Mouse (Mus musculus): ENCODE measurements at regions not wholly inside any gene's neighbourhood (a gene's known extent, or its start where the extent isn't known, plus 50 kb on each side); places are given as distances from the start of the nearest gene placed in this dataset.

DNA sequence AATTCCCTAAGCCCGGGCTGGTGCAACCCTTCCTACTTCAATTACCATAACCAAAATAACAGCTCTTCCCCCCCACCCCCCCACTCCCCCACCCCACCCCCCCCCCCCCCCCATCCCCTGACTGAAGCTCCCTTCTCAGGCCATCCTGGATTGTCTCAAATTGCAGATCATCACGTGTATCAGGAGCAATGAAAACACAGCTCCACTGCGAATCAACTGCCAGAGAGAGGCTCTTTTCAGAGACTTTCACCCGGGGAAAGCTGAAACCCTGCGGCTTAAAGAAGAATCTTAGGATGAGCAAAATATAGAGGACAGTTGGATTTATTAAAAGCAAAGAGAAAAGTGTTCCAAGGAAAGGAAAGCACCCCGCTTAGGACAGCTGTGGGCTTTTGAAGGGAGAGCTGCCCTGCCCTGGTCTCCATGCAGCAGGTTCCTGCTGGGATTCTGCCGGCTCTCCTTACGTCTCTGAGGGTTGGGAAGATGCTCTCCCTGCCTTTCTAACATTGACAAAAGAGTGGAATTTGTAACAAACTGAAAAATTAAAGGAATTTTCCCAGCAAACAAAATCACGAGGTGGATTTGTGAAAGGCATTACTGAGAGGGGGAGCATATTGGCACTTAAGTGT is 88.6 kb upstream of the Qrfpr start:
- under 1% methylated on average over 9 of the region's 9 CpGs for WGBS

DNA sequence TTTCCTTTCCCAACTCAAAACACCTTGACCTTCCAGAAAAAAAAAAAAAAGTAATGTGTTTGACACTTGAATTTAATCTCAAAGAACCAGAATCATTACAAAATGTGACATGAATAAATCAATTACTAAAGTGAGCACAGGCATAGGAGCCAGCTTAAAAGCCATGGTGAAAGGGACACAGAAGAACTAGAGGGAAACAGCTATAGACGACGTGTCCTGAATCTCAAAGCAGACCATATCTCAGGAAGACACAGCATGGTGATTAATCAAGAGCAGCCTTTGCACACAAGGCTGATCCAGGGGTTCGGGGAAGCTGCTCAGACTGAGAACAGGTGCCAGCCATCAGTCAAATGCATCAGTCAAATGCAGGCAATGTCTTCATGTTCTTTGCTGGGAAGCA is 74.7 kb upstream of the Qrfpr start:
- Histone ChIP-seq H3K9me3 (ENCODE audit: control insufficient read depth, low read length) (0 out of 2 replicates have a peak, but pooled peaks cover 3% of the 10 kb centered on the region), H3K9ac (replicated peaks; ENCODE audit: low read length) (no peak overlapping the region), H3K4me3 (replicated peaks; ENCODE audit: low read depth, low read length) (no peak overlapping the region), H3K36me3 (ENCODE audit: control insufficient read depth, insufficient read depth, low read length) (no peaks in the 10 kb centered on the region), H3K27ac (replicated peaks; ENCODE audit: low read depth, low read length) (no peak overlapping the region), H3K27me3 (ENCODE audit: control insufficient read depth, insufficient read depth, low read length) (no peaks in the 10 kb centered on the region), H3K4me2 (ENCODE audit: low read length) (no peak overlapping the region), H3K4me1 (ENCODE audit: control insufficient read depth, insufficient read depth, low read length) (no peaks in the 10 kb centered on the region)
- DNase-seq: peak; percentile 13
- ATAC-seq (ENCODE audit: low FRiP score, low TSS enrichment): no peak
- 53% methylated on average over 3 of the region's 3 CpGs for WGBS

More for the DNA sequence above, 88.6 kb upstream of the Qrfpr start:
- Histone ChIP-seq H3K36me3 (ENCODE audit: control insufficient read depth, insufficient read depth, low read length) (no peaks in the 10 kb centered on the region), H3K27ac (replicated peaks; ENCODE audit: low read depth, low read length) (no peak overlapping the region), H3K27me3 (ENCODE audit: control insufficient read depth, insufficient read depth, low read length) (no peaks in the 10 kb centered on the region), H3K9me3 (ENCODE audit: control insufficient read depth, low read length) (no peaks in the 10 kb centered on the region), H3K4me2 (ENCODE audit: low read length) (peak overlapping the region; percentile 41), H3K4me3 (replicated peaks; ENCODE audit: low read depth, low read length) (no peak overlapping the region), H3K4me1 (ENCODE audit: control insufficient read depth, insufficient read depth, low read length) (0 out of 2 replicates have a peak, but pooled peaks cover 5% of the 10 kb centered on the region), H3K9ac (replicated peaks; ENCODE audit: low read length) (no peak overlapping the region)
- ATAC-seq (ENCODE audit: low FRiP score, low TSS enrichment) (0 out of 2 replicates have a peak, but pooled peaks have one; percentile 27), DNase-seq (peak; percentile 48)

DNA sequence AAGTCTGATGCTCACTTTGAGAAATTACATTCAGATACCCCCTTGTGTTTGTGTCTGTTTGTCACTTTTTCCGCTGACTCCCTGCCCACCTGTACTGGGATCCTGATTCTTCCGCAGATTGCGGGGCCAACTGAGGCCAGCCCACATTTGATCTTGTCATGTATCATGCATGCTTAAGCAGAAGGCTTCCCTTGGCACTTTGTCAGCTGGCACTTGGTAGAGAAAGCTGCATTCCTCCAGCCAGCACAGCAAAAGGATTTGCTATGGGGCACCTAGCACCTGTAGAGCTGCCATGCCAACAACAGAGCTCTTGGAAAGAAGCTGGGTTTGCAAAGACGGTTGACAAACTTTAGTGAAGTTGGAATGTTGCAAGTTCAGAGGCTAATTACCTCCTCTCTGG is 69.9 kb upstream of the Qrfpr start:
- no peak overlapping the region for H3K27ac ChIP-seq (replicated peaks; ENCODE audit: low read depth, low read length)
- ATAC-seq (ENCODE audit: low FRiP score, low TSS enrichment): no peak
- WGBS: 93% methylated on average over 4 of the region's 4 CpGs

DNA sequence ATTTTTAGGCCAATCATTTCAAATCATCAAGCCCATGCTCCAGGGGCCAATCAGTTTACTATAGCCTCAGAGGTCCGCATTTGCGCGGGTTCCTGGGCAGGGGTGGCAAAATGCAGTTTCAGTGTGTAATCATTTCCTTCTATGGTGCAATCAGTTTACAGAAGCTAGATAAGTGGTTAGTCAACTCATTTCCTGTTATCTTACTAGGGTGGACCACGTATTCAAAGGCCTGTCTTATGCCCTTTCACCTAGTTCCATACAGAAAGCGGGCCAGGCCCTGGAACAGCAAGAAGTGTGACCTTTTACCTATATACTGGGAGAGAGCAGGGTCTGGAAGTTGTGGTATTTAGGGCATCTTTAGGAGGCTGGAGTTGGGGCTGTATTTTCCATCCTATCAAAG is 62.0 kb upstream of the Qrfpr start:
- no peak overlapping the region for H3K9ac ChIP-seq (replicated peaks; ENCODE audit: low read length)
- no peak for ATAC-seq (ENCODE audit: low FRiP score, low TSS enrichment)
- 85% methylated on average over 5 of the region's 5 CpGs for WGBS
- no peak overlapping the region for H3K4me3 ChIP-seq (replicated peaks; ENCODE audit: low read depth, low read length)
- no peak for DNase-seq
- no peak overlapping the region for H3K4me2 ChIP-seq (ENCODE audit: low read length)
- H3K27me3 ChIP-seq (ENCODE audit: control insufficient read depth, insufficient read depth, low read length): no peaks in the 10 kb centered on the region
- no peaks in the 10 kb centered on the region for H3K36me3 ChIP-seq (ENCODE audit: control insufficient read depth, insufficient read depth, low read length)
- H3K27ac ChIP-seq (replicated peaks; ENCODE audit: low read depth, low read length): no peak overlapping the region
- H3K4me1 ChIP-seq (ENCODE audit: control insufficient read depth, insufficient read depth, low read length): no peaks in the 10 kb centered on the region
- no peaks in the 10 kb centered on the region for H3K9me3 ChIP-seq (ENCODE audit: control insufficient read depth, low read length)

More for the DNA sequence above, 69.9 kb upstream of the Qrfpr start:
- Histone ChIP-seq H3K9me3 (ENCODE audit: control insufficient read depth, low read length) (0 out of 2 replicates have a peak, but pooled peaks cover 3% of the 10 kb centered on the region), H3K4me1 (ENCODE audit: control insufficient read depth, insufficient read depth, low read length) (no peaks in the 10 kb centered on the region), H3K36me3 (ENCODE audit: control insufficient read depth, insufficient read depth, low read length) (no peaks in the 10 kb centered on the region), H3K9ac (replicated peaks; ENCODE audit: low read length) (no peak overlapping the region), H3K4me3 (replicated peaks; ENCODE audit: low read depth, low read length) (no peak overlapping the region), H3K4me2 (ENCODE audit: low read length) (no peak overlapping the region), H3K27me3 (ENCODE audit: control insufficient read depth, insufficient read depth, low read length) (no peaks in the 10 kb centered on the region)
- no peak for DNase-seq

DNA sequence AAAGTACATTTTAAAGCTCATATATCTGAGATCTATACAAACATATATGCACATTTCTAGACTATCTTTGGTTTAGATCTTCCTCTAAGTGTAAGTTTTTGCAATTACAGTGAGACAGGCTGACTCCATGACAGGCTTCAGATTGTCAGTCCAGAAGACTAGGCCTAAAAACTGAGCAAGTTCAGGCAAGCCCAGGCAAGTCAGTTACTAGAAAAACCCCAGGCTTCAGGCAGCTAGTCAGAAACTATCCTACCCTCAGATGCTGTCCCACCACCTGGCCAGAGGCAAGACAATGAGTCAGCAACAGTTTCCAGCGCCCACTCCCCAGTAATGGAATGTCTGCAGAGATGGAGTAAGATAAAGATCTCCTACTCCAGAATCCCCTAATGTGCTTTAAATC is 53.4 kb upstream of the Qrfpr start:
- no peak overlapping the region for H3K4me3 ChIP-seq (replicated peaks; ENCODE audit: low read depth, low read length)
- no peaks in the 10 kb centered on the region for H3K9me3 ChIP-seq (ENCODE audit: control insufficient read depth, low read length)
- DNase-seq (no peak), ATAC-seq (ENCODE audit: low FRiP score, low TSS enrichment) (no peak)
- no peak overlapping the region for H3K27ac ChIP-seq (replicated peaks; ENCODE audit: low read depth, low read length)
- no peaks in the 10 kb centered on the region for H3K4me1 ChIP-seq (ENCODE audit: control insufficient read depth, insufficient read depth, low read length)
- H3K9ac ChIP-seq (replicated peaks; ENCODE audit: low read length): no peak overlapping the region
- H3K4me2 ChIP-seq (ENCODE audit: low read length): no peak overlapping the region
- H3K36me3 ChIP-seq (ENCODE audit: control insufficient read depth, insufficient read depth, low read length): no peaks in the 10 kb centered on the region
- 88% methylated on average over 1 of the region's 1 CpGs for WGBS
- H3K27me3 ChIP-seq (ENCODE audit: control insufficient read depth, insufficient read depth, low read length): no peaks in the 10 kb centered on the region
